Mouse (Mus musculus): ENCODE data around the gene Mrpl10. TPM values are rescaled to one million over a fixed set of nuclear protein-coding genes. Genes with fewer than 3 reads are reported as not detected.

Gene Mrpl10
- total and polyA plus RNA-seq, 3 experiments = 104 to 132 (median 119) TPM

- H3K9me3 ChIP-seq (replicated peaks; ENCODE audit: low read length) = no peaks in the 10 kb centered on the region
- DNase-seq (ENCODE audit: extremely low read depth) = peak; percentile 96
- TF ChIP-seq NRF1 (IDR thresholded peaks at IDR 0.05; ENCODE audit: low read depth, low read length) (peak; percentile 43; the same call in 1 of the 2 replicates), SMC3 (IDR thresholded peaks at IDR 0.05; ENCODE audit: low read depth, low read length) (peak; percentile 100), RCOR1 (conservative IDR thresholded peaks at IDR 0.05; ENCODE audit: low read depth, low read length) (peak; percentile 82; the same call in 1 of the 2 replicates), EP300 (IDR thresholded peaks at IDR 0.05; ENCODE audit: low read length) (peak; percentile 49; the same call in 1 of the 2 replicates), POLR2AphosphoS2 (IDR thresholded peaks at IDR 0.05; ENCODE audit: low read depth, low read length) (peak; percentile 88), HCFC1 (IDR thresholded peaks at IDR 0.05; ENCODE audit: low read depth, low read length) (peak; percentile 60; the same call in 1 of the 2 replicates), CTCF (conservative IDR thresholded peaks at IDR 0.05 in 1 of 2, IDR thresholded peaks at IDR 0.05 in 1 of 2; ENCODE audit: low read depth in 2 of 2, low read length in 2 of 2) (peak; percentile 88 to 99), GABPA (IDR thresholded peaks at IDR 0.05; ENCODE audit: insufficient replicate concordance, low read depth, low read length) (no peak), PAX5 (IDR thresholded peaks at IDR 0.05; ENCODE audit: low read length) (no peak), JUN (IDR thresholded peaks at IDR 0.05; ENCODE audit: insufficient read depth, low read depth, low read length) (0 out of 2 replicates have a peak, but pooled peaks have one; percentile 18), TBP (conservative IDR thresholded peaks at IDR 0.05; ENCODE audit: low read depth, low read length) (peak; percentile 87), CHD2 (IDR thresholded peaks at IDR 0.05; ENCODE audit: low read length) (peak; percentile 29; the same call in 1 of the 2 replicates), E2F4 (IDR thresholded peaks at IDR 0.05; ENCODE audit: insufficient replicate concordance, low read depth, low read length) (peak; percentile 76; the same call in 1 of the 2 replicates), MXI1 (IDR thresholded peaks at IDR 0.05; ENCODE audit: low read depth, low read length) (peak; percentile 89), UBTF (IDR thresholded peaks at IDR 0.05; ENCODE audit: low read depth, low read length) (peak; percentile 95), MEF2A (IDR thresholded peaks at IDR 0.05; ENCODE audit: borderline replicate concordance, low read depth, low read length) (peak; percentile 77), ZC3H11A (IDR thresholded peaks at IDR 0.05; ENCODE audit: low read depth, low read length) (peak; percentile 98), TCF12 (IDR thresholded peaks at IDR 0.05; ENCODE audit: low read depth, low read length) (peak; percentile 79), NELFE (IDR thresholded peaks at IDR 0.05; ENCODE audit: low read depth, low read length) (peak; percentile 84), CHD1 (IDR thresholded peaks at IDR 0.05; ENCODE audit: low read depth, low read length) (peak; percentile 96; the same call in 1 of the 2 replicates), RAD21 (IDR thresholded peaks at IDR 0.05; ENCODE audit: low read depth, low read length) (no peak; the same call in none of the 2 replicates), IRF4 (IDR thresholded peaks at IDR 0.05; ENCODE audit: low read depth, low read length) (peak; percentile 78; the same call in 1 of the 2 replicates), MAX (IDR thresholded peaks at IDR 0.05; ENCODE audit: low read length) (peak; percentile 72), MAFK (IDR thresholded peaks at IDR 0.05; ENCODE audit: insufficient replicate concordance, low read length) (0 out of 2 replicates have a peak, but pooled peaks have one; percentile 35), ZNF384 (IDR thresholded peaks at IDR 0.05; ENCODE audit: low read depth, low read length) (0 out of 2 replicates have a peak, but pooled peaks have one; percentile 12), USF2 (conservative IDR thresholded peaks at IDR 0.05; ENCODE audit: low read depth, low read length) (no peak), KAT2A (IDR thresholded peaks at IDR 0.05; ENCODE audit: insufficient replicate concordance, low read length) (peak; percentile 63; the same call in 1 of the 2 replicates), ETS1 (conservative IDR thresholded peaks at IDR 0.05; ENCODE audit: low read depth, low read length) (peak; percentile 8; the same call in 1 of the 2 replicates), USF1 (IDR thresholded peaks at IDR 0.05; ENCODE audit: low read depth, low read length) (no peak), MYC (IDR thresholded peaks at IDR 0.05; ENCODE audit: low read depth, low read length) (peak; percentile 61; the same call in 1 of the 2 replicates), ELF1 (IDR thresholded peaks at IDR 0.05; ENCODE audit: low read depth, low read length) (peak; percentile 92), ZKSCAN1 (IDR thresholded peaks at IDR 0.05; ENCODE audit: borderline replicate concordance, low read depth, low read length) (no peak; the same call in 1 of the 2 replicates), JUND (conservative IDR thresholded peaks at IDR 0.05; ENCODE audit: low read depth, low read length) (no peak; the same call in 1 of the 2 replicates), BHLHE40 (IDR thresholded peaks at IDR 0.05; ENCODE audit: low read depth, low read length) (peak; percentile 58), MAZ (IDR thresholded peaks at IDR 0.05; ENCODE audit: low read depth, low read length) (peak; percentile 77), ZMIZ1 (IDR thresholded peaks at IDR 0.05; ENCODE audit: low read depth, low read length) (peak; percentile 87; the same call in 1 of the 2 replicates), SIN3A (IDR thresholded peaks at IDR 0.05; ENCODE audit: low read length) (peak; percentile 95), POLR2A (IDR thresholded peaks at IDR 0.05; ENCODE audit: low read depth, low read length) (peak; percentile 80)
- H3K27me3 ChIP-seq (replicated peaks) = no peaks in the 10 kb centered on the region
- peaks cover 35% of the 10 kb centered on the region for H3K79me2 ChIP-seq (replicated peaks; ENCODE audit: control insufficient read depth, extremely low read depth, insufficient read depth, poor library complexity, severe bottlenecking)
- peak overlapping the region; percentile 56 to 58 (median 57) for H3K4me3 ChIP-seq (replicated peaks in 1 of 3; ENCODE audit: low read depth in 2 of 3, low read length in 2 of 3, poor library complexity in 1 of 3)
- peak overlapping the region; percentile 98 for H3K27ac ChIP-seq (ENCODE audit: insufficient read depth, low read depth)
- dilution Hi-C loops (cut with MboI; ENCODE audit: extremely low pct_ligation_motif_present, extremely low pct_unique_long_range_greater_than_20kb, low sequenced_read_pairs) = no loop called here
- in situ Hi-C loops (cut with MboI; ENCODE audit: low pct_ligation_motif_present, low pct_unique_long_range_greater_than_20kb, low sequenced_read_pairs) = no loop called here
- H3K36me3 ChIP-seq (replicated peaks in 1 of 2; ENCODE audit: control insufficient read depth in 1 of 2, insufficient read depth in 1 of 2, low read length in 1 of 2) = peaks cover 10 to 38% of the 10 kb centered on the region in 2 experiments
- H3K4me1 ChIP-seq (ENCODE audit: control insufficient read depth in 1 of 2, insufficient read depth in 2 of 2) = peaks cover 8 to 55% of the 10 kb centered on the region in 2 experiments
- peak overlapping the region; percentile 70 for H3K4me2 ChIP-seq (ENCODE audit: insufficient read depth, low read depth, poor library complexity, severe bottlenecking)
- H3K9ac ChIP-seq (ENCODE audit: insufficient read depth, low read depth) = peak overlapping the region; percentile 86
These were observed 15.5 kb upstream of the Mrpl10 start for GRCm38 (mm10) chr11:97025721-97026344.
